Mouse (Mus musculus): ENCODE results near the gene Ak1. TPM values are rescaled to one million over a fixed set of nuclear protein-coding genes. Genes with fewer than 3 reads are reported as not detected.

Ak1 gene
- polyA plus RNA-seq, 1 experiment from 2014 or later = 46.6 TPM

DNA sequence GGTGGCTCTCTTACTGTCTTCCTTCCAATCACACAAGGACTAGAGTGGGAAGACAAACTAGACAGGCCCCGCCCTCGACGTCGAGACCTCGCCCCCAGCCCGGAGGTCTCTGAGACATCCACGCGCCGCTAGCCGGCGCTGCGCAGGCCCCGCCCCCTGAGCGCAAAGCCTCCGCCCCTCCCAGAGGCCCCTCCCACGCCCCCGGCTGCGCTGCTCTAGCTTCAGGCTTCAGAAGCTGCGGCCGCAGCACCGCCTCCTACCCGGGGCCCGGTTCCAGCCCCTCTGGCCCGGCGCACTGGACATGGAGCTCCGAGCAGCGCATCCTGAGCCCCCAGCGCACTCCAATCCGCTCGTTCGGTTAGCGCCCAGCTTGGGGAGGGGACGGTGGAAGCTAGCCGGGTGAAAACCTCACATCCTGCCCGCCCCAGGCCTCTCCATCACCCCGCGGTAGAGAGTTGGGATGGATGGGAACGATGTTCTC lies 34.6 kb upstream of the Ak1 start, which contains the start of gene St6galnac4:
St6galnac4 (plus strand) TSS at position 225 of the 481 bp plus-strand sequence.
- peaks cover 14% of the 10 kb centered on the region for H3K4me1 ChIP-seq
- H3K9me3 ChIP-seq = no peaks in the 10 kb centered on the region
- ATAC-seq (ENCODE audit: low FRiP score, low read depth) = peak; percentile 69
- H3K27ac ChIP-seq = no peak within 1 kb of the TSS
- H3K4me2 ChIP-seq (replicated peaks) = peak within 1 kb of the TSS; percentile 67
- 1% methylated on average over 38 of the region's 38 CpGs for WGBS
- H3K27me3 ChIP-seq (replicated peaks) = peaks cover 5% of the 10 kb centered on the region; the same call in 1 of the 2 replicates
- H3K36me3 ChIP-seq = no peaks in the 10 kb centered on the region; the same call in 1 of the 2 replicates
- peak within 1 kb of the TSS; percentile 58 for H3K9ac ChIP-seq
- H3K4me3 ChIP-seq = peak within 1 kb of the TSS; percentile 44

DNA sequence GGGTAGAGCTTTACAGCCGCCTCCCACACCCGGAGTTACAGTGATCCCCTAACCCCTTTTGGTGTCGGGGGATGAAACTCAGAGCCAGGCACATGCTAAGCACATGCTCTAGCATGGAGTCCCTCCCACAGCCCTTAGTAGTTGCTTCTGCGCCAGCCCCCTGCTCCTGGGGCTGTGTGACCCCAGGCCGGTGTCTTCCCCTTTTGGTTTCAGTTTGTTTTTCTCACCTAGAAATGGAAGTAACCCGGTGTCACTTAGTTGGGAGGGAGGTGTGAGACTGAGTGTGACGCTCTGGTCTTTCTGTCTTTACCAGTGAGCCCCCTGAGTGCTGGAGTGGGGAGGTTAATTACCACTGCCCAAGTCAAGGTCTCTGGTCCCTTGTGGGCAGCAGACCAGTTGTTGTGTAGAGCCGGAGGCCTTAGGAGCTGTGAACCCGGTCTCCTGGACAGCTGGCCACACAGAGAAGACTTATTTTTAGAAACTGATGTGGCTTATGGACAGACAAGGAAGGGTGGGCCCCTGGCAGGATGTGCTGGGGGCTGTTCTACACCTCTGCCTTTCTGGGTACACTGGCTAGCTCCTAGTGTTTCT lies 33.7 kb upstream of the Ak1 start:
- WGBS = 40% methylated on average over 9 of the region's 9 CpGs
- Histone ChIP-seq H3K9ac (peak overlapping the region; percentile 58), H3K4me1 (peaks cover 14% of the 10 kb centered on the region), H3K27ac (no peak overlapping the region), H3K27me3 (replicated peaks) (no peaks in the 10 kb centered on the region), H3K9me3 (no peaks in the 10 kb centered on the region), H3K36me3 (no peaks in the 10 kb centered on the region; the same call in 1 of the 2 replicates), H3K4me2 (replicated peaks) (peak overlapping the region; percentile 67), H3K4me3 (peak overlapping the region; percentile 44)
- no peak for ATAC-seq (ENCODE audit: low FRiP score, low read depth)

DNA sequence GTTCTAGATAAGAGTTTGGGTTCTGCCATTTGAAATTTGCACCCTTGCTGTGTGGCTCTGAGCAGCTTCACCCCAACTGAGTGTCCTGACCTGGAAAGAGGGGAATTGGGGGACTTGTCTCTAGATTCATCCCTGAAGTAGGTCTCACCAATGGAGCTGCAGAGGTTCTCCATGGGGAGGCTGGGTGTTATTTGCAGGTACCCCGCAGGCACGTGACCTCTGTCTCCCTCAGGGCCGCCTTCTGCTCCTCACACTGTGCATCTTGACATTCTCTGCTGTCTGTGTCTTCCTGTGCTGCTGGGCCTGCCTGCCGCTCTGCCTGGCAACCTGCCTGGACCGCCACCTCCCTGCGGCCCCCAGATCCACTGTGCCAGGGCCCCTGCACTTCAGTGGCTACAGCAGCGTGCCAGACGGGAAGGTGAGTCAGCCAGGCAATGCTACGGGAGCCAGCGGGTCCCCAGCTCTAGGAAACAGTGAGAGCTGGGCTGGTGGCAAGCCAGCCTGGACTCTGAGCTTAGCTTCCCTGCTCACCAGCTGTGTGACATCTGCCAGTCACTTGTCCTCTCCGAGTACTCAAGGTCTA lies 32.3 kb upstream of the Ak1 start:
- H3K27ac ChIP-seq = no peak overlapping the region
- no peak overlapping the region for H3K4me2 ChIP-seq (replicated peaks)
- ATAC-seq (ENCODE audit: low FRiP score, low read depth) = no peak
- peaks cover 14% of the 10 kb centered on the region for H3K4me1 ChIP-seq
- H3K36me3 ChIP-seq = no peaks in the 10 kb centered on the region; the same call in 1 of the 2 replicates
- no peak overlapping the region for H3K4me3 ChIP-seq
- H3K27me3 ChIP-seq (replicated peaks) = no peaks in the 10 kb centered on the region
- no peak overlapping the region for H3K9ac ChIP-seq
- 79% methylated on average over 11 of the region's 11 CpGs for WGBS
- H3K9me3 ChIP-seq = no peaks in the 10 kb centered on the region

DNA sequence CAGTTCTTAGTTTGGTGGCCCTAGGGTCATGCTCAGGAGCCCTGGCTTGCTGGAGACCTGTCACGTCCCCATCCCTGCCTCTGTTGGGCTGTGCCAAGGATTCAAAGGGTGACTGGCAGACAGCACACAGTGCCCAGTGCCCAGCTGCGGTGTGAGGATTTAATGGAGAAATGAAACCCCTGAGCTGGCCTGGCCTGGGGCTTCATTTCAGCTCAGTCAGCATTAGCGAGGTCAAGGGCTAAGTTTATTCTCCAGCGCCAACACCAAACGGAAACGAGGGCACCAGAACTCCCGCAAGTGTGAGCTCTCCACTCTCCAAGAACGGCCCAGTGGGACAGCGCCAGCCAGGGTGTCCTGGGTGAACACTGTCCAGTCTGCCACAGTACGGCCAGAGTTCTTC lies 31.3 kb upstream of the Ak1 start:
- ATAC-seq (ENCODE audit: low FRiP score, low read depth) = no peak
- Histone ChIP-seq H3K9me3 (no peaks in the 10 kb centered on the region), H3K4me2 (replicated peaks) (no peak overlapping the region), H3K36me3 (peaks cover 3% of the 10 kb centered on the region; the same call in 1 of the 2 replicates), H3K27ac (no peak overlapping the region), H3K27me3 (replicated peaks) (no peaks in the 10 kb centered on the region), H3K4me1 (peaks cover 14% of the 10 kb centered on the region), H3K4me3 (no peak overlapping the region), H3K9ac (no peak overlapping the region)
- WGBS = 81% methylated on average over 10 of the region's 10 CpGs

DNA sequence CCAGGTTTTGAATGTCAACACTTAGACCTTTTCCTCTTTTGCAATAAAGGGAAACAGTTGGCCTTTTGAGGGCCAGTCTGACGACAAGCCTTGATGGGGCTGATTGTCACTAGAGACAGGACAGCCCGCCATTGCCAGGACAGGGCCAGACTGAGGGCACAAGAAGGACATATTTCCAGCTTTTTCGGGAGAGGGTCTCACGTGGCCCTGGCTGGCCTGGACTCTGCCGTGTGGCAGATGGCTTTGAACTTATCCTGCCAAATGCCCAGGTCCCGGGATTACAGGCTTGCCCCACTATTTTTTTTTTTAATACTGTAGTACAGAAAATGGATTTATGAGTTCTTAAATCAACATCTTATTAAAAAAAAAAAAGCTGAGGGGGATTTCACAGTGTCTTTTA lies 30.3 kb upstream of the Ak1 start:
- H3K9ac ChIP-seq = no peak overlapping the region
- H3K4me1 ChIP-seq = peaks cover 14% of the 10 kb centered on the region
- no peak overlapping the region for H3K4me3 ChIP-seq
- peaks cover 3% of the 10 kb centered on the region; the same call in 1 of the 2 replicates for H3K36me3 ChIP-seq
- H3K9me3 ChIP-seq = no peaks in the 10 kb centered on the region
- 70% methylated on average over 6 of the region's 6 CpGs for WGBS
- no peak for ATAC-seq (ENCODE audit: low FRiP score, low read depth)
- H3K4me2 ChIP-seq (replicated peaks) = no peak overlapping the region
- no peak overlapping the region for H3K27ac ChIP-seq
- H3K27me3 ChIP-seq (replicated peaks) = no peaks in the 10 kb centered on the region

DNA sequence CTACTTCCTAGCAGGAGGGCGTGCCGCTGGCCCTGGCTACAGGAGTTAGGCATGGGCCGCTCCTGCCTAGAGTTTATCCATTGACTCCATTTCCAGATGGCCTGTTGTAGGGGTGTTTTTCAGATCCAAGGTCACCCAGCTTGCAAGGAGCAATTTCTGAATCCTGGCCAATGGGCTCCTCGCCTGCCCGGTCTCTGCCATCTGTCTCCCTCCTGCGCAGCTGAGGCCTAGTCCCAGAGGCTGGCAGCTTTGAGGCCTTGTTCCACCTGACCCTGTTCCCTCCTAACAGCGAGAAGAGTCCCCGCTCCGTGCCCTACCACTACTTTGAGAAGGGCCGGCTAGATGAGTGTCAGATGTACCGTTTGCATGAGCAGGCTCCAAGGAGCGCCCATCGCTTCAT lies 24.8 kb upstream of the Ak1 start:
- no peak for ATAC-seq (ENCODE audit: low FRiP score, low read depth)
- Histone ChIP-seq H3K36me3 (peaks cover 7% of the 10 kb centered on the region; the same call in 1 of the 2 replicates), H3K4me1 (no peaks in the 10 kb centered on the region), H3K27ac (no peak overlapping the region), H3K9me3 (no peaks in the 10 kb centered on the region), H3K4me2 (replicated peaks) (no peak overlapping the region), H3K27me3 (replicated peaks) (no peaks in the 10 kb centered on the region), H3K4me3 (no peak overlapping the region), H3K9ac (no peak overlapping the region)
- WGBS = 90% methylated on average over 13 of the region's 13 CpGs

DNA sequence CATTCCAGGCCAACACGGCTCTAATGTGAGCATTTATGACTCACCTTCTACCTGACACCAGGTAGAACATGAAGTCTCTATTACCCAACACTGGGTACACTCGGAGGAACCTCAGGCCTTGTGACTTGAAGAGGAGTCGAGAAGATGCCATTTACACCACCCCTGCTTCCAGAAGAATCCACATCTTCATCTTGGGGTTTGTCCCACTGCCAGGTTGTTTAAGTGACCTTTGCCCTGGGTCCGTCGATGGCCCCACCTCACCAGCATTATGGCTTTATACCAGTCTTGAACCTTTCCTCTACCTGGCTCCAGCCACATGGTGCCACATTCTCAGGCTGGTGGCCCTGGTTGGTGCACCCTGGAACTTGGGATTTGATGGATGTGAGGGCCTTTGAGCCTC lies 24.3 kb upstream of the Ak1 start:
- H3K27ac ChIP-seq = no peak overlapping the region
- H3K27me3 ChIP-seq (replicated peaks) = no peaks in the 10 kb centered on the region
- 91% methylated on average over 5 of the region's 5 CpGs for WGBS
- H3K4me2 ChIP-seq (replicated peaks) = no peak overlapping the region
- no peak overlapping the region for H3K9ac ChIP-seq
- H3K36me3 ChIP-seq = peaks cover 7% of the 10 kb centered on the region; the same call in 1 of the 2 replicates
- no peak overlapping the region for H3K4me3 ChIP-seq
- H3K4me1 ChIP-seq = no peaks in the 10 kb centered on the region
- no peak for ATAC-seq (ENCODE audit: low FRiP score, low read depth)
- no peaks in the 10 kb centered on the region for H3K9me3 ChIP-seq

DNA sequence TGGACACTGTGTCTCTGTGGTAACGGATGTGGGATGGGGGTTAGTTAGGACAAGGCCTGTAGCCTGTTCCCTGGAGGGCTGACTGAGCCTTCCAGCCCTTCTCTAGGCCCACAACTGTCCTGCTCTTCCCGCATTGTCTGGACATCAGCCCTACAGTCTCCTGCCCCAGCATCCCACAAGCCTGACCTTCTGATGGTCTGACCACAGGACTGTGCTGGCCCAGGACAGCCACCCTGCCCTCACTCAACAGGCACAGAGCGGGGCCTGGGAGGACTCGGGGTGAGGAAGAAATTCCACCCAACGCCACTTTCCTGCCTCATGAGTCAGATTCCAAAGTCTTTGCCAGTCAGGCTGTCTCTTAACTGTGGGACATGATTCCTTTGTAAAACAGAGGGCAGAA lies 23.9 kb upstream of the Ak1 start:
- Histone ChIP-seq H3K4me2 (replicated peaks) (no peak overlapping the region), H3K27ac (no peak overlapping the region), H3K9ac (no peak overlapping the region), H3K4me1 (no peaks in the 10 kb centered on the region), H3K36me3 (peaks cover 7% of the 10 kb centered on the region; the same call in 1 of the 2 replicates), H3K4me3 (no peak overlapping the region), H3K27me3 (replicated peaks) (no peaks in the 10 kb centered on the region), H3K9me3 (no peaks in the 10 kb centered on the region)
- no peak for ATAC-seq (ENCODE audit: low FRiP score, low read depth)
- WGBS = 93% methylated on average over 5 of the region's 5 CpGs

DNA sequence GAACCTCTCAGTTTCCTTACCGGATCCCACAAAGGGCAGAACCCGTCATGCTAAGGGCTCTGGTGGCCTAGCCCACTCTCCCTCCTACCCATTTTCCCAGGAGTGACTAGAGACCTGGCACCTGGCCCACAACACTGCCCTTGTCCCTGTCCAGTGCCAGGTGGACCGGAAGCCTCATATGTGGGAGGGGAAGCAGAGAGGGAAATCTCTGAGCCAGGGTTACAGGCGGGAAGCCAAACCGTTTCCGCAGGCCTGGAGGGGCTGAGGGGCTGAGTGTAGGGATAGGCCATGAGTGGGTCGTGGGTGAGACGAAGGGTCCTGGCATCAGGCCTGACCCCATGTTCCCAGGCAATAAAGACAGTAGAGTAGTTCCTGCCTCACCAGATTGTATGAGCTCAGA lies 23.1 kb upstream of the Ak1 start:
- no peak for ATAC-seq (ENCODE audit: low FRiP score, low read depth)
- WGBS = 92% methylated on average over 8 of the region's 8 CpGs
- H3K4me2 ChIP-seq (replicated peaks) = no peak overlapping the region
- peaks cover 7% of the 10 kb centered on the region; the same call in 1 of the 2 replicates for H3K36me3 ChIP-seq
- no peak overlapping the region for H3K9ac ChIP-seq
- no peak overlapping the region for H3K4me3 ChIP-seq
- no peaks in the 10 kb centered on the region for H3K4me1 ChIP-seq
- no peaks in the 10 kb centered on the region for H3K27me3 ChIP-seq (replicated peaks)
- no peaks in the 10 kb centered on the region for H3K9me3 ChIP-seq
- no peak overlapping the region for H3K27ac ChIP-seq

DNA sequence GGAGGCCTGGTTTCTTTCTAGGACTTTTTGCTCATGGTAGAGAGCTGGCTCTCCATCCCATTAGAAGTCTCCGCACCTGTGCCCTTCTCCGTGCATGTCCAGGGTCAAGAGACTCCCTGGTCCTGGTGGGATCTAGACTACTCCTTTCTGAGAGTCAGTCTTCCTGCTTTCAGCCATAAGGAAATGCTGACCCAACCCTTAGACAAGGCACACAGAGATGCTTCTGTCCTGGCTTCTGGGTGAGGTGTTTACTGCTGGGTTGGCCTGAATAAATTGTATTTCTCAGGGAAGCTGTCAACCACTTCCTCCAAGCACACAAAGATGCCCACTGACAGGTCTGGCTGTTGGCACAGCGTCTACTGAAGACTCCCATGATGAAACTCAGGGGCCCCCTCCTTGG lies 22.1 kb upstream of the Ak1 start, which contains the start of gene St6galnac6:
St6galnac6 (plus strand) TSS at position 301 of the 400 bp plus-strand sequence.
- 95% methylated on average over 3 of the region's 3 CpGs for WGBS
- H3K4me1 ChIP-seq = no peaks in the 10 kb centered on the region
- no peak within 1 kb of the TSS for H3K4me2 ChIP-seq (replicated peaks)
- peaks cover 7% of the 10 kb centered on the region; the same call in 1 of the 2 replicates for H3K36me3 ChIP-seq
- H3K9ac ChIP-seq = no peak within 1 kb of the TSS
- H3K9me3 ChIP-seq = no peaks in the 10 kb centered on the region
- no peaks in the 10 kb centered on the region for H3K27me3 ChIP-seq (replicated peaks)
- H3K27ac ChIP-seq = no peak within 1 kb of the TSS
- no peak within 1 kb of the TSS for H3K4me3 ChIP-seq
- ATAC-seq (ENCODE audit: low FRiP score, low read depth) = no peak

DNA sequence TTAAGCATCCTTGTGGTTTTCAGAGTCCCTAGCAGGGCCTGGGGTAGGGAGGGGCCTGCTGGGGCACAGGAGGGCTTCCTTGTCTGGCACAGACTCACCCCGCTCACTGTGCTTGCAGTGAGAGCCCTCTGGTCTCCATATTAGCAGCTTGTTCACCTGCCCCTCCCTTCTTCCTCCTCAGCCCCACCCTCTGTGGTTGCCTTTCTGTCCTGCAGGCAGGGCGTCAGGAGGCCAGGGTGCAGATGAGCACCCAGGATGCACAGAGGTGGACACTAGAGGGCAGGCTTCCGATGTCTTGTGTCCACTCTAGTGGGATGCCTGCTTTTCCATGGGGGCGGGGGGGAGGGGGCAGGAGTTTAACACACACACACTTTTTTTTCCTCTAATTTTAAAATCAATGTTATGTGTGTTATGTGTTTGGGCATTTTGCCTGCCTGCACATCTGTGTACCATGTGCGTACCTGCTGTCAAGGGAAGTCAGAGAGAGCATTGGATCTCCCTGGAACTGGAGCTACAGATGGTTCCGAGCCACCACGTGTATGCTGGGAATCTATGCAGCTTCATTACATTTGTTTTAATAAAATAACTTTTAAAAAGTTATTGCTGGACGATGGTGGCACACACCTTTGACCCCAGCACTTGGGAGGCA lies 20.0 kb upstream of the Ak1 start:
- peak; percentile 51; the same call in 1 of the 2 replicates for ATAC-seq (ENCODE audit: low FRiP score, low read depth)
- no peak overlapping the region for H3K9ac ChIP-seq
- 40% methylated on average over 8 of the region's 8 CpGs for WGBS

DNA sequence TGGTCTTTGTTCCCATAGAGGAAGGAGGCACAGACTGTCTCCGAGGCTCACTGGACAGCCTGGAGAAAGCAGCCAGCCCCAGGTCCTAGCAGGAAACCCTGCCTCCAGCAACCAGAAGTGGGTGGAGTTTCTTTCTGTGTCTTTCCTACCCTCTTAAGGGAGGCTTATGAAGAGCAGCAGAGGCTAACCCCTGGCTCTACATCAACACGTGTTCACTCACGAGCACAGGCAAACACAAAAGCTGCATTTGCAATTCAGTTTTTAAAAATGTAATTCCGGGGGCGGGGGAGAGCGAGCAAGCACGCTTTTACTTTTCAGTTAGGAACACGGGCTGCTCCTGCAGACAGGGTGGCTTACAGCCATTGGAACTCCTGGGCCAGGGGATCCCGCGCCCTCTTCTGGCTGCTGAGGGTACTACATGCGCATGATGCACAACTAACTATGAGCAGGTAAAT lies 18.9 kb upstream of the Ak1 start:
- peak overlapping the region; percentile 7; the same call in 1 of the 2 replicates for H3K4me3 ChIP-seq
- H3K36me3 ChIP-seq = no peaks in the 10 kb centered on the region
- no peaks in the 10 kb centered on the region for H3K27me3 ChIP-seq (replicated peaks)
- H3K9ac ChIP-seq = no peak overlapping the region
- no peak overlapping the region for H3K27ac ChIP-seq
- peak overlapping the region; percentile 49 for H3K4me2 ChIP-seq (replicated peaks)
- WGBS = under 1% methylated on average over 11 of the region's 11 CpGs
- peaks cover 7% of the 10 kb centered on the region for H3K4me1 ChIP-seq
- no peak for ATAC-seq (ENCODE audit: low FRiP score, low read depth)
- H3K9me3 ChIP-seq = no peaks in the 10 kb centered on the region

More for the DNA sequence above, 20.0 kb upstream of the Ak1 start:
- H3K4me1 ChIP-seq = no peaks in the 10 kb centered on the region
- H3K36me3 ChIP-seq = peaks cover 5% of the 10 kb centered on the region; the same call in 1 of the 2 replicates
- H3K9me3 ChIP-seq = no peaks in the 10 kb centered on the region
- no peak overlapping the region for H3K27ac ChIP-seq
- H3K4me2 ChIP-seq (replicated peaks) = no peak overlapping the region
- no peak overlapping the region for H3K4me3 ChIP-seq
- H3K27me3 ChIP-seq (replicated peaks) = no peaks in the 10 kb centered on the region
